Mouse (Mus musculus) adrenal gland, postnatal 4 days (tissue): ENCODE measurements around the gene Tmem115. TPM values are rescaled to one million over a fixed set of nuclear protein-coding genes. Genes with fewer than 3 reads are reported as not detected.

Experiments
- DNase-seq, 2 experiments: peaks; one replicate each; pipeline ENCODE4 v3.0.0; 2021 to 2022; ENCODE audit warnings: low spot score in 2 of 2, mixed read lengths in 2 of 2
- total RNA-seq, 2 experiments: library from RNA; stranded (reverse); gene quantifications; 2 replicates each; pipeline ENCODE4 v1.2.3; 2021

Tmem115 gene
- total RNA-seq, 2 experiments from 2014 or later: 40.8 to 44.6 TPM

GRCm38 (mm10) chr9:107521190-107521589, 12.6 kb upstream of the Tmem115 start:
- DNase-seq: no peak

GRCm38 (mm10) chr9:107521711-107522399, 11.9 kb upstream of the Tmem115 start:
- DNase-seq: no peak

GRCm38 (mm10) chr9:107522400-107522711, 11.4 kb upstream of the Tmem115 start:
- DNase-seq: no peak

- DNase-seq: peak; percentile 66 to 73
Measured at GRCm38 (mm10) chr9:107526198-107527026, 7.3 kb upstream of the Tmem115 start.

GRCm38 (mm10) chr9:107534408-107535202, 860 bp downstream of the Tmem115 start:
- no peak for DNase-seq

- no peak for DNase-seq
Measured at GRCm38 (mm10) chr9:107538231-107538630, 4.5 kb downstream of the Tmem115 start.

- no peak for DNase-seq
Measured at GRCm38 (mm10) chr9:107538711-107539110, 5.0 kb downstream of the Tmem115 start.

- DNase-seq: no peak
Measured at GRCm38 (mm10) chr9:107539940-107540339, 6.2 kb downstream of the Tmem115 start.

- no peak for DNase-seq
Measured at GRCm38 (mm10) chr9:107540420-107540819, 6.7 kb downstream of the Tmem115 start.

GRCm38 (mm10) chr9:107541005-107541404, 7.3 kb downstream of the Tmem115 start:
- no peak for DNase-seq

GRCm38 (mm10) chr9:107541474-107542351, 8.0 kb downstream of the Tmem115 start, which contains the start of the genes Cyb561d2 and Nprl2:
Gene Cyb561d2, minus strand, starts transcription at chr9:107542193.
Gene Nprl2, plus strand, starts transcription at chr9:107542226.
- peak; percentile 83 to 92 for DNase-seq

- no peak for DNase-seq
Measured at GRCm38 (mm10) chr9:107542352-107542686, 8.6 kb downstream of the Tmem115 start.

GRCm38 (mm10) chr9:107542721-107543120, 9.0 kb downstream of the Tmem115 start:
- DNase-seq: no peak

- no peak for DNase-seq
Measured at GRCm38 (mm10) chr9:107543299-107543698, 9.6 kb downstream of the Tmem115 start.

- no peak for DNase-seq
Measured at GRCm38 (mm10) chr9:107544196-107544700, 10.5 kb downstream of the Tmem115 start.

- no peak for DNase-seq
Measured at GRCm38 (mm10) chr9:107544729-107545128, 11.0 kb downstream of the Tmem115 start.

GRCm38 (mm10) chr9:107545199-107545598, 11.5 kb downstream of the Tmem115 start:
- no peak for DNase-seq

- peak in 1 of 2 experiments; percentile 66 for DNase-seq
Measured at GRCm38 (mm10) chr9:107545602-107546001, 11.9 kb downstream of the Tmem115 start.

GRCm38 (mm10) chr9:107547026-107547425, 13.3 kb downstream of the Tmem115 start, which contains the start of gene Zmynd10:
Gene Zmynd10, plus strand, starts transcription at chr9:107547298.
- DNase-seq: peak; percentile 72 to 84

- DNase-seq: no peak
Measured at GRCm38 (mm10) chr9:107547957-107548356, 14.2 kb downstream of the Tmem115 start.
